Mouse (Mus musculus): ENCODE measurements around the gene Ncam2.

DNA sequence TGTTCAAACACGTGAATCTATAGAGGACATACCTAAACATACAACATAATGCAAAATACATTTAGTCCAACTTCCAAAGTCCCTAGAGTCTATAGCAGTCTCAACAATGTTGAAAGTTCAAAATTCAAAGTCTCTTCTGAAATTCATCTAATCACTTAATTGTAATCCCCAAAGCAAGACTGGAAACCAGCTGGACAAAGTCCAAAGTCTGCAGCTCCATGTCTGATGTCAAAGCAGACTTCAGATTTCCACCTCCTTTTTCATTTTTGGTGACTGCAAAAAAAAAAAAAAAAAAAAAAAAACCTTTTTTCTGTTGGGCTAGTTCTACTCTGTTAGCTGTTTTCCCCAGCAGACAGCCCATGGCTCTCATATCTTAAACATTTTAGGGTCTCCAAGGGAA, 473.4 kb downstream of the Ncam2 start:
- TF ChIP-seq CTCF (IDR thresholded peaks at IDR 0.05; ENCODE audit: low read depth) (no peak), EP300 (IDR thresholded peaks at IDR 0.05; ENCODE audit: low read depth) (no peak)

Data from liver, postnatal 0 days (tissue).